Mouse (Mus musculus) cerebellum, adult 2 months (tissue): ENCODE results near the gene Vipr2.

Experiments
- CTCF ChIP-seq: fragments of 200-500 bp; IDR thresholded peaks from 2 replicates; pipeline ENCODE4 v1.5.1; 2011; ENCODE audit warnings: low read depth, mild to moderate bottlenecking, control low read depth, low read length, moderate library complexity, borderline replicate concordance; ENCODE audit not compliant: insufficient read depth
- POLR2A ChIP-seq: fragments of 200-500 bp; IDR thresholded peaks from 2 replicates; pipeline ENCODE4 v1.6.1; 2011; ENCODE audit warnings: low read length, control low read depth, borderline replicate concordance; ENCODE audit not compliant: insufficient read depth

- TF ChIP-seq CTCF (no peak), POLR2A (no peak)
Observed at GRCm38 (mm10) chr12:116086951-116087600, 9.6 kb downstream of the Vipr2 start.
